Mouse (Mus musculus): Measurements from ENCODE around the gene Gm13090.

DNA sequence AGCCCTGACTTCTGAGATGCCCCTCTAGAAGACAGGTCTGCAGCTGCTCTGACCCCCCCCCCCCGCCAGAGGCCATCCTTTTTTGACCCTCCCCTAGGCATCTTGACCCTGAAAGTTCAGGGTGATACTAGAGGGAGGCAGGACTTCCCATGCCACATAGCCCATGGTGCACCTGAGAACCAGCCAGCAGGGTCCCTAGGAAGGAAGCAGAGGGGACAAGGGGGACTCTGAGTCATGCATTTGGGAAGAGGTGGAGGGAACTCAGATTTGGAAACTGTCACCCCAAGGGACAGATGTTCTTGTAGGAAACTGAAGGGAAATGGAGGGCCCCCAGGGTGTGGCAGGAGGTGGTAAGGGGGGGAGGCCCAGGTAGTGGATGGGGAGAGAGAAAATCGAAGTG, 49.2 kb downstream of the Gm13090 start:
- TF ChIP-seq CTCF (IDR thresholded peaks at IDR 0.05; ENCODE audit: insufficient read depth, low read depth, low read length) (no peak), POLR2A (IDR thresholded peaks at IDR 0.05; ENCODE audit: insufficient read depth, low read depth, low read length) (0 out of 2 replicates have a peak, but pooled peaks have one; percentile 8)
